Mouse (Mus musculus): ENCODE measurements at regions not wholly inside any gene's neighbourhood (a gene's known extent, or its start where the extent isn't known, plus 50 kb on each side); places are given as distances from the start of the nearest gene placed in this dataset.

GRCm38 (mm10) chr14:68022925-68023324, 1271.2 kb downstream of the Synb start:
- no peak for DNase-seq (ENCODE audit: low read depth, low spot score)

DNA sequence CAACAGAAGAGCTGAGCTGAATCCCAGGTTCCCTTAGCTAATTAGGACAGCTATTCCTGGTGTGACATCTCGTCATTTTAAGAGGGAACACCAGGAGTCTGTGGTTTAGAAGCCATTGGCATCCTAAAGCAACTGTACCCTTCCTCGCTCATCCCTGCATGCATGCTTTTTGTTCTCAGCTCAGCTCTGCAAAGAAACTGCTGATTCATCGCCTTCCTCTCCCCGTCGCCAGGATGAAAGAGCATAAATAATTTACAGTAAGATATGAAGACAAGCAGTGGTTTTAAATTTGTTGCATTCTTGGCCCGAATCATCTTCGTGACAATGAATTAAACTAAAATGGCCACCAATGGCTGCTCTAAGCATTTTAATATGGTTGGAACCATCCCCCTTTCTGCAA, 1272.9 kb downstream of the Synb start:
- DNase-seq (ENCODE audit: low read depth, low spot score), result no peak

DNA sequence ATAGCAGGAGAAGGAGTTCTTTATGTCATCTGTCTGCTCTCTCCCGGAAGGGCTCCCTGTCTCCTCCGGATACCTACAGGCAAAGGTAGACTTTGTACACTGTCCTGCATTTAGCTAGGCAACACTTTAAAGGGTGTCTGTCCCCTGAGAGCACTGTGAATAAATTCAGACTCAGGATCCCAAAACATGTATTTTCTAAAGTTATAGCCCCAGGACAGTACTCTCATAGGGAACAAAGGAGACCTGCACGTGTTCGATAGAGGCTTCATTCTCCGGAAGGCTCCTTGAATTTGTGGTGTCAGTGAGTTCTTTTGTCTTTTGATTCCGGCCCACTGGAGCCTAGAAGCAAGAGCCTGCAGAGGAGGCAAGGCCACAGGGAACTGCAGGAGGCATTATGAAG, 1273.3 kb downstream of the Synb start:
- no peak for DNase-seq (ENCODE audit: low read depth, low spot score)

- DNase-seq (ENCODE audit: low read depth, low spot score), result no peak
Observed at GRCm38 (mm10) chr14:68018686-68019085, 1275.4 kb downstream of the Synb start.

- DNase-seq (ENCODE audit: low read depth, low spot score), result no peak
Observed at GRCm38 (mm10) chr14:67996790-67997417, 1297.2 kb downstream of the Synb start.

- DNase-seq (ENCODE audit: low read depth, low spot score), result no peak
Observed at GRCm38 (mm10) chr14:67993611-67994051, 1300.5 kb downstream of the Synb start.

GRCm38 (mm10) chr14:67993142-67993541, 1301.0 kb downstream of the Synb start:
- DNase-seq (ENCODE audit: low read depth, low spot score), result peak; percentile 60

DNA sequence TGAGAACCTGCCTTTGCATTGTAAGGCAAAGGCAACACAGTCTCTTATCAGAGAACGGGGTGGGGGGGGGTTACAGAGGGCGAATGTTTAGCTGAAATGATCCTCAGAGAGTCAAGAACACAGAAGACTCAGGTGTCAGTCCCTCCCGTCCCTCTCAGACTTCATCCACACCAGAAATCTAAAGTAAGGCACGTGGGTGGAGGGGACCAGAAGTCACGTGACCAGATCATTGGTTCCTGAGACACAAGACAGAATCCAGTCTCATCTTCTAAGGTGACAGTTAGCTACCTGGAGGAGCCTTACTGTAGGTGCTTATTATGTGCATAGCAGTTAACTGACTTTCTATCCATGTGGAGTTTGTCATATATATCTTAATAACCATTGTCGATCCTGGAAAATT, 1302.0 kb downstream of the Synb start:
- no peak for DNase-seq (ENCODE audit: low read depth, low spot score)

DNA sequence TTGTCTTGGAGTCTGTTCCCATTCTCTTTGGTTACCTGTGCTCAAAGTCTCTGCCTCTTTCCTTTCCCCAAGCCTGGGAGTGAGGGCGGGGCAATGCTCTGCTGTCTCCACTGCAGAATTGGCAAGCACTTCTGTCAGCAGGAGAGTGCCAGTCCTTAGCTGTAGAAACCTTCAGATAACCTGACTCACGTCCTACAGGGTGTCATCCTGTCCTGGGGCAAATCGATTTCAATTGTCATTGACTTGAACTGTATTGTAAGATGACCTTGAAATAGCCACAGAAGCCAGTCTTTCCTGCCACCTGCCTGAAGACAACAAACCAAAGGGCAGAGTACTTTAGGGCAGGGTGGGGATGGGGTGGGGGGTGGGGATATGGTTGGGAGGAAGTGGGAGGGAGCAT, 1303.8 kb downstream of the Synb start:
- no peak for DNase-seq (ENCODE audit: low read depth, low spot score)
